Mouse (Mus musculus) liver, embryonic 16.5 days (tissue): ENCODE measurements around the gene Aktip. TPM values are rescaled to one million over a fixed set of nuclear protein-coding genes. Genes with fewer than 3 reads are reported as not detected.
A peak's percentile ranks its signal among the peaks of the same experiment; 100 is the strongest.

Experiments
- ATAC-seq: fragments of 200-750 bp; cut with Nextera tagmentation; 2 replicates; pipeline ENCODE4 v1.8.0; 2017; ENCODE audit warnings: low read depth, mild to moderate bottlenecking, moderate number of reproducible peaks, moderate library complexity
- H3K27ac ChIP-seq: fragments of 300-500 bp; sonication (generic); 2 replicates; pipeline ENCODE4 v1.5.1; 2014; ENCODE audit warnings: mild to moderate bottlenecking, low read length
- H3K27me3 ChIP-seq: fragments of 300-500 bp; sonication (generic); 2 replicates; pipeline ENCODE4 v1.6.1; 2014; ENCODE audit warnings: low read depth, low read length, mixed read lengths; ENCODE audit not compliant: control insufficient read depth, insufficient read depth
- H3K36me3 ChIP-seq: fragments of 300-500 bp; sonication (generic); 2 replicates; pipeline ENCODE4 v1.6.1; 2014; ENCODE audit warnings: mild to moderate bottlenecking; ENCODE audit not compliant: control insufficient read depth, insufficient read depth
- H3K4me1 ChIP-seq: fragments of 300-500 bp; sonication (generic); 2 replicates; pipeline ENCODE4 v1.6.1; 2014; ENCODE audit warnings: low read depth, low read length, mixed read lengths; ENCODE audit not compliant: control insufficient read depth
- H3K4me2 ChIP-seq: fragments of 300-500 bp; sonication (generic); 2 replicates; pipeline ENCODE4 v1.6.1; 2014; ENCODE audit warnings: low read depth, low read length, mixed read lengths
- H3K4me3 ChIP-seq: fragments of 300-500 bp; sonication (generic); 2 replicates; pipeline ENCODE4 v1.5.1; 2014; ENCODE audit warnings: low read depth, mild to moderate bottlenecking, low read length
- H3K9ac ChIP-seq: fragments of 300-500 bp; sonication (generic); 2 replicates; pipeline ENCODE4 v1.6.1; 2014; ENCODE audit warnings: low read depth, low read length
- H3K9me3 ChIP-seq: fragments of 300-500 bp; sonication (generic); replicated peaks from 2 replicates; pipeline ENCODE4 v1.6.1; 2016; ENCODE audit warnings: low read length; ENCODE audit not compliant: control insufficient read depth
- WGBS: fragments of 180-500 bp; shearing (Covaris S2); extraction: QIAGEN DNeasy Blood & Tissue Kit; methylation state at CpG from one replicate; pipeline ENCODE4 v1.1.7; 2014; ENCODE audit not compliant: insufficient replicate concordance; 5-methylcytosine and 5-hydroxymethylcytosine counted together
- polyA plus RNA-seq: library from polyadenylated mRNA; unstranded; fragments of >200 nt; fragmentation: Nextera tagmentation; extraction: Ambion mirVana; gene quantifications from 2 replicates; pipeline ENCODE4 v1.2.1, GENCODE M21; 2015

Gene Aktip
- polyA plus RNA-seq, 1 experiment from 2014 or later = 7.7 TPM

DNA sequence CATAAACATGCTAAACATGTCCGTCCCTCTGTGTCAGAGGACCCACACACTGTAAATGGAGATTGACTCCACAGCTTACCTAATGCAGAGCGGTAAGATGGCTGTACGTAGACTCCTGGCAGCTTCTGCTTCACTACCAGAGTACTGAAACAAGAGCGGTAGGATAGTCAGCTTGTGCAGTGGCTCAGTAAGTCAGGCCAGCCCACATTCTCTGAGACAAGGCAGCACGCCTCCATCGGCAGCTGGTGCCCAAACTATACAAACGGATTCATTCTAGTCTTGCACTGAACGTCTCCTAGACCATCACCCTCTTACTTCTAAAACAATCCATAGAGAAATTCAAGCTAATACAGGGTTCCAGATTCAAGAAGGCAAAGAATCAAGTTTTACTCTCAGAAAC lies 73.0 kb downstream of the Aktip start:
- no peaks in the 10 kb centered on the region for H3K27me3 ChIP-seq
- no peaks in the 10 kb centered on the region for H3K9me3 ChIP-seq
- ATAC-seq = no peak
- H3K27ac ChIP-seq = no peak overlapping the region
- WGBS = 82% methylated on average over 8 of the region's 8 CpGs
- H3K9ac ChIP-seq = no peak overlapping the region
- no peak overlapping the region for H3K4me3 ChIP-seq
- no peaks in the 10 kb centered on the region for H3K4me1 ChIP-seq
- H3K4me2 ChIP-seq = no peak overlapping the region
- H3K36me3 ChIP-seq = peaks cover 7% of the 10 kb centered on the region; the same call in 1 of the 2 replicates

DNA sequence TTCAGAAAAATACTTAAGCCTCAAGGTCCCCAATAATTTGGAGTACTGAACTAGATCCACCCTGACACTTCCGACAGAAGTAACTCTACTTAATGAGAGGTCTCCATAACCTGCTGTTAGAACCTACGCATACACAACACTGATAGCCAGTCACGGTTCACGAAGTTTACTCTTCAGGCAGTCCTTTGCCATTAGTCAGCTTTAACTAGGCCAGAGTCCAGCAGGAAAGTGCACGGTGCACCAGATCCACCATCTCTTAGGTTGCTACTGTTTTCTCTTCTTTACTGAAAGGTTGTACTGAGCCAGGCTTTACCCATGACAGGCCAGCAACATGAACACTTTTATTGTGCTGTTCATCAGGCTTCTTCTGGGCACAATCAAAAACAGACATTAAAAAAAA lies 75.5 kb downstream of the Aktip start:
- 74% methylated on average over 5 of the region's 5 CpGs for WGBS
- H3K4me1 ChIP-seq = no peaks in the 10 kb centered on the region

DNA sequence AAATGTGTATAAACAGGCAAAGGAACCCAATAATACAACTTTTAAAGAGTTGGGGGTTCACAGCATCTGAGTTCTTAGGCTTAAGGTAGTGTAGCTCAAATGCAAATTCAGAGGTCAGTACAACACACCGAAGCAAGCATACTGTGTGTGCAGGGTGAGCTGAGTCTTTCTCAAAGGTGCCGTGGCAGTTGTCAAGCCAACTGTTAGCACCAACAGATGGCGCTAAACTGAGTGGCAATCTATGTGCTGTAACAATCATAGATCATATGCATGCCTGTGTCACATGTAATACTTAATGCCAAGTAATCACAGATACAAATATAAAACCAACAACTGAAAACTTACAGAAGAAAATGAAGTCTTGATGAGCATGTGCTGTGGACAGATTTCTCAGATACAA lies 81.6 kb downstream of the Aktip start:
- H3K36me3 ChIP-seq = peaks cover 18% of the 10 kb centered on the region
- H3K4me3 ChIP-seq = no peak overlapping the region
- no peak for ATAC-seq
- H3K4me1 ChIP-seq = no peaks in the 10 kb centered on the region
- no peak overlapping the region for H3K9ac ChIP-seq
- H3K4me2 ChIP-seq = no peak overlapping the region
- H3K9me3 ChIP-seq = no peaks in the 10 kb centered on the region
- H3K27me3 ChIP-seq = no peaks in the 10 kb centered on the region
- WGBS = 63% methylated on average over 3 of the region's 3 CpGs
- no peak overlapping the region for H3K27ac ChIP-seq

More for the DNA sequence above, 75.5 kb downstream of the Aktip start:
- H3K27ac ChIP-seq = no peak overlapping the region
- H3K27me3 ChIP-seq = no peaks in the 10 kb centered on the region
- no peak overlapping the region for H3K4me2 ChIP-seq
- no peaks in the 10 kb centered on the region for H3K9me3 ChIP-seq
- H3K36me3 ChIP-seq = peaks cover 11% of the 10 kb centered on the region; the same call in 1 of the 2 replicates
- ATAC-seq = no peak
- H3K4me3 ChIP-seq = no peak overlapping the region
- no peak overlapping the region for H3K9ac ChIP-seq

DNA sequence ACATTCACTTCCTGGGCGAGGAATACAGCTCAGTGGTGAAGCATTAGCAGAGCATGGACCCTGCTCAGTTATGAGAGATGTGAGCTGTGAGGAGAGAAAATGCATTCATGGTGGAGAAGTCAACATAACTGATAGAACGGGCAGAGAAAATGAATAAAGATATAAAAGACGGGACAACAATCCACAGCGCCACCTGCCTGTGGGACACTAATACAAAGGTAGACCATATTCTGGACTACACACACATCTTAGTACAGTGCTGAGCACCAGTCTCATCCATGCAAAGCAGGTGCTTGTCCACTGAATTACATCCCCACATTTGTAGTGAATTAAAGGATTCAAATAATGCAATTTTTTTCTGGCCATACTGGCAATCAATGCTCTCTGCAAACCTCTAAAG lies 82.2 kb downstream of the Aktip start:
- no peak overlapping the region for H3K9ac ChIP-seq

DNA sequence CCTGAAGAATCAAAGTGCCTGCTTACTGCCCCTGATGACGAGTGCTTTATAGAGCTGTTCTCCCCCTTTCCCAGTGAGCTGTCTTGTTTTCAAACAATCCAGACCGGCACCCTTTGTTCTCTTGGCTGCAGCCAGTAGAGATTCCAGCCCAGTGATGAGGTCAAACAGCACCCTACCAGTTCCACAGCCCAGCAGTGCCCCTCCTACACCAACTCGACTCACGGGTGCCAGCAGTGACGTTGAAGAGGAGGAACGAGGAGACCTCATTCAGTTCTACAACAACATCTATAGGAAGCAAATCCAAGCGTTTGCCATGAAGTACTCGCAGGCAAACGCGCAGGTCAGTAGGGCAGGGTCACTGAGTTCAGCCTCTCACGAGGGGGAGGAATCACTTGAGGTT lies 84.9 kb downstream of the Aktip start:
- Histone ChIP-seq H3K36me3 (peaks cover 10% of the 10 kb centered on the region), H3K4me1 (no peaks in the 10 kb centered on the region), H3K9ac (no peak overlapping the region), H3K4me2 (no peak overlapping the region), H3K4me3 (no peak overlapping the region), H3K9me3 (no peaks in the 10 kb centered on the region), H3K27me3 (no peaks in the 10 kb centered on the region), H3K27ac (no peak overlapping the region)
- no peak for ATAC-seq
- WGBS = 75% methylated on average over 11 of the region's 11 CpGs

More for the DNA sequence above, 82.2 kb downstream of the Aktip start:
- WGBS = 83% methylated on average over 4 of the region's 4 CpGs
- Histone ChIP-seq H3K36me3 (peaks cover 17% of the 10 kb centered on the region), H3K27ac (no peak overlapping the region), H3K4me3 (no peak overlapping the region), H3K27me3 (no peaks in the 10 kb centered on the region), H3K9me3 (no peaks in the 10 kb centered on the region), H3K4me1 (no peaks in the 10 kb centered on the region), H3K4me2 (no peak overlapping the region)
- no peak for ATAC-seq

DNA sequence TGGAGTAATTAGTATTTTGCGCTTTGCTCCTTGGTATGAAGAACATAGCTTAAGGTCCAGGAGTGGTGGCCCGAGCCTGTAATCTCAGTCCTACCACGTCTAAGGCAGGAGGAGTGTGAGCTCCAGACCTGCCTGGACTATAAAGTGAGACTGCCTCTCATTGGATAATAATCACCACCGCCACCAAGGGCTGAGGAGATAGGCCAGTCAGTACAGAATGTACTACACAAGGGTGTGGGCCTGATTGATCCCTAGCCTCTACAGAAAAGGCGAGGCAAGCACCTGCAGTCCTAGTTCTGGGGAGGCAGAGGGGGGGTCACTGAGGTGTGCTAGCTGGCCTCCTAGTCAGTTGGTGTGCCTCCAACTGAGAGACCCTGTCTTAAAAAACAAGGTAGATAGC lies 85.3 kb downstream of the Aktip start:
- Histone ChIP-seq H3K9me3 (no peaks in the 10 kb centered on the region), H3K27me3 (no peaks in the 10 kb centered on the region), H3K27ac (no peak overlapping the region), H3K4me3 (no peak overlapping the region), H3K36me3 (peaks cover 10% of the 10 kb centered on the region), H3K4me2 (no peak overlapping the region), H3K4me1 (no peaks in the 10 kb centered on the region), H3K9ac (no peak overlapping the region)
- 0 out of 2 replicates have a peak, but pooled peaks have one; percentile 21 for ATAC-seq
- WGBS = 75% methylated on average over 5 of the region's 5 CpGs

DNA sequence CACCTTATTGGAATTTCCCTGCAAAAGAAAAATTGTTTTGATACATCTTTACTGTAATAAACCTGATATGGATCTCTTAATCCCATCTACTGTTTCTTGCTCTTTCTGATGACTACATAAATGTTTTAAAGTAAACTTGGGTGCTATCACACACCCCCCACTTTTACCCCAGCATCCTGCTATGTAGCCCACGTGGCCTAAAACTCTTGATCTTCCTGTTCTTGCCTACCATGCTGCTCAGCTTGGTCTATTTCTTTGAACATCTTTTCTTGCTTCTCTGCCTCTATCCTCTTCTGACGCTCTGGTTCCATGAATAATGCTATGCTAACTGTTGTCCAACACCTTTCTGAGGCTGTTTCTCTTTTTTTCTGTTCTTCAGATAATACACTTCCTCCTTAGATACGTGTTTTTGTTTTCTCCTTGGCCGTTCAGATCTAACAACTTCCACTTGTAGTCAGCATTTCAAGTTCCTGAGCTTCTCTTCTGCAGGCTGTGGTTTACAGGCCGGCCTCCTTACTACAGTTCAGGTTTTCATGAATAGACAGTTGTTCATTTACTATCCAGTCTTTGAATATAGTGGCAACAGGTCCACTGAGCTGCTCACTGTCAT lies 87.8 kb downstream of the Aktip start:
- Histone ChIP-seq H3K9me3 (no peaks in the 10 kb centered on the region), H3K4me1 (no peaks in the 10 kb centered on the region), H3K4me2 (no peak overlapping the region), H3K27me3 (no peaks in the 10 kb centered on the region), H3K36me3 (no peaks in the 10 kb centered on the region; the same call in none of the 2 replicates), H3K9ac (no peak overlapping the region), H3K4me3 (no peak overlapping the region), H3K27ac (no peak overlapping the region)
- ATAC-seq = no peak
- 49% methylated on average over 5 of the region's 5 CpGs for WGBS

DNA sequence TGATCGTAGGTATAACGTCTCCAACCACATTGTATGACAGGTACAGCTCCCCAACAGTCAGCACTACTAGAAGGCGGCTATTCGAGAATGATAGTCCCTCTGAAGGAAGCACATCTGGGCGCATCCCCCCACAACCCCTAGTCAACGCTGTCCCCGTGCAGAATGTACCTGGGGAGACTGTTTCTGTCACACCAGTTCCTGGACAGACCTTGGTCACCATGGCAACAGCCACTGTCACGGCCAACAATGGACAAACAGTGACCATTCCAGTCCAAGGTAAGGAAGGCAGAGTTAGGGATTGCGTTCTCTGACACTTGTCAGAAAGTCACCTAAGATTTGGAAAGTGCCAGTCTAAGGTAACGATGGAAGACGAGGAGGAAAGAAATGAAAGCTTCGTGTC lies 93.5 kb downstream of the Aktip start:
- Histone ChIP-seq H3K9me3 (no peaks in the 10 kb centered on the region), H3K9ac (no peak overlapping the region), H3K4me2 (no peak overlapping the region), H3K27ac (no peak overlapping the region), H3K4me3 (no peak overlapping the region), H3K4me1 (no peaks in the 10 kb centered on the region), H3K27me3 (no peaks in the 10 kb centered on the region), H3K36me3 (peaks cover 4% of the 10 kb centered on the region; the same call in 1 of the 2 replicates)
- 78% methylated on average over 12 of the region's 12 CpGs for WGBS
- no peak for ATAC-seq

DNA sequence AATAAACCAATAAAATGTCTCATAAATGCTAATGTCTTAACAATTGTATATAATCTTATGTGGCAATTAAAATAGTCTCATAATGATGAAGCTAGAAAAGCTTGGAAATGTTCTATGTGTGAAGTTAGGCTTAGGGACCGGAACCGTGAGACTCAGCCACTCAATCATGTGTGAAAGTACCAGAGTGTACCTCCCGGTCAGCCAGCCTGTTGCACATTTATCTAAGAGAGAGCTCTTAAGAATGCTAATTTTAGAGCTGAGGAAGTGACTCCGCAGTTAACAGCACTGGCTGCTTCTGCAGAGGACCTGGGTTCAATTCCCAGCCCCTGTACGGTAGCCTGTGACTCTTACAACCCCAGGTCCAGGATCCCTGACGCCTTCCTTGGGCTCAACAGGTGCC lies 101.7 kb downstream of the Aktip start:
- WGBS = 80% methylated on average over 6 of the region's 6 CpGs
- Histone ChIP-seq H3K36me3 (peaks cover 8% of the 10 kb centered on the region), H3K4me1 (no peaks in the 10 kb centered on the region)

More for the DNA sequence above, 101.7 kb downstream of the Aktip start:
- Histone ChIP-seq H3K4me3 (no peak overlapping the region), H3K27ac (no peak overlapping the region), H3K27me3 (no peaks in the 10 kb centered on the region), H3K4me2 (no peak overlapping the region), H3K9ac (no peak overlapping the region), H3K9me3 (no peaks in the 10 kb centered on the region)
- no peak for ATAC-seq
